Mouse (Mus musculus): ENCODE measurements around the gene Adamts4.

DNA sequence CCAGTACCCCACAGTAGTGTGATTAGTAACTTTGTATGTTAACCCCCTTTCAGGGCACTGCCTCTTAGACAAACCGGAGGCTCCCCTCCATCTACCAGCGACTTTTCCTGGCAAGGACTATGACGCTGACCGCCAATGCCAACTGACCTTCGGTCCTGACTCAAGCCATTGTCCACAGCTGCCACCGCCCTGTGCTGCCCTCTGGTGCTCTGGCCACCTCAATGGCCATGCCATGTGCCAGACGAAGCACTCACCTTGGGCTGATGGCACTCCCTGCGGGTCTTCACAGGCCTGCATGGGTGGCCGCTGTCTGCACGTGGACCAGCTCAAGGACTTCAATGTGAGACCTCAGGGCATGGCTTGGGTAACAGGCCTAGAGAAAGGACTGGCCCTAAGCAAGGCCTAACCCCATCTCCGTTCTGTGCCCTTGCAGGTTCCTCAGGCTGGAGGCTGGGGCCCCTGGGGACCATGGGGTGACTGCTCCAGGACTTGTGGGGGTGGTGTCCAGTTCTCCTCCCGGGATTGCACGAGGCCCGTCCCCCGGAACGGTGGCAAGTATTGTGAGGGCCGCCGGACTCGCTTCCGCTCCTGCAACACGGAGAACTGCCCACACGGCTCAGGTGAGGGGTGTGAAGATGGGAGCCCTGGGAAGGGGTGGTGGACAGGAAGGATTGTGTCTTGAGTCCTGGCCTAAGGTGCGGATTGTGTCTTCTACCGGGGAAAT lies 6.0 kb downstream of the Adamts4 start:
- TF ChIP-seq POLR2A (IDR thresholded peaks at IDR 0.05; ENCODE audit: extremely low read depth, insufficient read depth, low read length) (no peak), CTCF (IDR thresholded peaks at IDR 0.05; ENCODE audit: extremely low read depth, insufficient read depth, low read length) (no peak)
